Mouse (Mus musculus): ENCODE results near the gene Gpr62. TPM values are rescaled to one million over a fixed set of nuclear protein-coding genes. Genes with fewer than 3 reads are reported as not detected.
"Not testable (repeated sequence)": the region's sequence is repeated elsewhere in the genome, so short reads cannot be mapped to it uniquely, and the experiment has no call there.

Gpr62 gene
- polyA plus RNA-seq, 1 experiment from 2014 or later, result 0.15 TPM

- DNase-seq (ENCODE audit: low spot score), result no peak
- H3K4me1 ChIP-seq (replicated peaks; ENCODE audit: control insufficient read depth, insufficient read depth), result no peaks in the 10 kb centered on the region
- no peak overlapping the region for H3K9ac ChIP-seq (ENCODE audit: low read length)
- no peak overlapping the region for H3K4me2 ChIP-seq (replicated peaks; ENCODE audit: low read depth)
- H3K27me3 ChIP-seq (ENCODE audit: control insufficient read depth, insufficient read depth, low read length), result no peaks in the 10 kb centered on the region
- no peak for TF ChIP-seq CTCF (IDR thresholded peaks at IDR 0.05; ENCODE audit: low read depth)
- no peak for TF ChIP-seq EP300 (optimal IDR thresholded peaks at IDR 0.05)
- ATAC-seq (ENCODE audit: low FRiP score, low TSS enrichment), result no peak
- H3K27ac ChIP-seq (replicated peaks), result no peak overlapping the region
- 87% methylated on average over 22 of the region's 22 CpGs for WGBS
- no peaks in the 10 kb centered on the region for H3K36me3 ChIP-seq (ENCODE audit: control insufficient read depth, insufficient read depth, low read length)
- H3K4me3 ChIP-seq (ENCODE audit: low read depth, low read length), result no peak overlapping the region
- no peaks in the 10 kb centered on the region for H3K9me3 ChIP-seq (ENCODE audit: control insufficient read depth, low read length)
Measured at GRCm38 (mm10) chr9:106501846-106502245, 36.1 kb upstream of the Gpr62 start.

GRCm38 (mm10) chr9:106499667-106500066 lies 33.9 kb upstream of the Gpr62 start, which contains the start of gene Iqcf1:
Gene Iqcf1, plus strand, starts transcription at chr9:106499967.
- WGBS, result 91% methylated on average over 6 of the region's 6 CpGs
- Histone ChIP-seq H3K9ac (ENCODE audit: low read length) (no peak within 1 kb of the TSS), H3K27me3 (ENCODE audit: control insufficient read depth, insufficient read depth, low read length) (no peaks in the 10 kb centered on the region), H3K27ac (replicated peaks) (no peak within 1 kb of the TSS), H3K9me3 (ENCODE audit: control insufficient read depth, low read length) (no peaks in the 10 kb centered on the region), H3K4me1 (replicated peaks; ENCODE audit: control insufficient read depth, insufficient read depth) (no peaks in the 10 kb centered on the region), H3K36me3 (ENCODE audit: control insufficient read depth, insufficient read depth, low read length) (no peaks in the 10 kb centered on the region), H3K4me2 (replicated peaks; ENCODE audit: low read depth) (no peak within 1 kb of the TSS), H3K4me3 (ENCODE audit: low read depth, low read length) (no peak within 1 kb of the TSS)
- no peak for ATAC-seq (ENCODE audit: low FRiP score, low TSS enrichment)
- DNase-seq (ENCODE audit: low spot score), result no peak
- TF ChIP-seq EP300 (optimal IDR thresholded peaks at IDR 0.05) (no peak), CTCF (IDR thresholded peaks at IDR 0.05; ENCODE audit: low read depth) (no peak)

- not testable (repeated sequence) for H3K4me1 ChIP-seq (replicated peaks; ENCODE audit: control insufficient read depth, insufficient read depth); H3K27me3 ChIP-seq (ENCODE audit: control insufficient read depth, insufficient read depth, low read length); H3K9me3 ChIP-seq (ENCODE audit: control insufficient read depth, low read length); ATAC-seq (ENCODE audit: low FRiP score, low TSS enrichment); H3K9ac ChIP-seq (ENCODE audit: low read length); DNase-seq (ENCODE audit: low spot score); H3K27ac ChIP-seq (replicated peaks); H3K36me3 ChIP-seq (ENCODE audit: control insufficient read depth, insufficient read depth, low read length); H3K4me3 ChIP-seq (ENCODE audit: low read depth, low read length); H3K4me2 ChIP-seq (replicated peaks; ENCODE audit: low read depth)
- 80% methylated on average over 6 of the region's 6 CpGs for WGBS
Measured at GRCm38 (mm10) chr9:106487602-106488001, 21.9 kb upstream of the Gpr62 start.

- Histone ChIP-seq H3K9ac (ENCODE audit: low read length) (no peak overlapping the region), H3K27me3 (ENCODE audit: control insufficient read depth, insufficient read depth, low read length) (no peaks in the 10 kb centered on the region), H3K9me3 (ENCODE audit: control insufficient read depth, low read length) (no peaks in the 10 kb centered on the region), H3K4me3 (ENCODE audit: low read depth, low read length) (no peak overlapping the region), H3K4me1 (replicated peaks; ENCODE audit: control insufficient read depth, insufficient read depth) (no peaks in the 10 kb centered on the region), H3K27ac (replicated peaks) (no peak overlapping the region), H3K36me3 (ENCODE audit: control insufficient read depth, insufficient read depth, low read length) (peaks cover 11% of the 10 kb centered on the region; the same call in 1 of the 2 replicates), H3K4me2 (replicated peaks; ENCODE audit: low read depth) (no peak overlapping the region)
- ATAC-seq (ENCODE audit: low FRiP score, low TSS enrichment) (no peak), DNase-seq (ENCODE audit: low spot score) (no peak)
- TF ChIP-seq EP300 (optimal IDR thresholded peaks at IDR 0.05) (no peak), CTCF (IDR thresholded peaks at IDR 0.05; ENCODE audit: low read depth) (no peak)
- WGBS, result 83% methylated on average over 10 of the region's 10 CpGs
Measured at GRCm38 (mm10) chr9:106485076-106485475, 19.3 kb upstream of the Gpr62 start.

- Histone ChIP-seq H3K4me2 (replicated peaks; ENCODE audit: low read depth) (no peak overlapping the region), H3K36me3 (ENCODE audit: control insufficient read depth, insufficient read depth, low read length) (peaks cover 11% of the 10 kb centered on the region; the same call in 1 of the 2 replicates), H3K9ac (ENCODE audit: low read length) (no peak overlapping the region), H3K4me1 (replicated peaks; ENCODE audit: control insufficient read depth, insufficient read depth) (no peaks in the 10 kb centered on the region), H3K9me3 (ENCODE audit: control insufficient read depth, low read length) (no peaks in the 10 kb centered on the region), H3K4me3 (ENCODE audit: low read depth, low read length) (no peak overlapping the region), H3K27me3 (ENCODE audit: control insufficient read depth, insufficient read depth, low read length) (no peaks in the 10 kb centered on the region), H3K27ac (replicated peaks) (no peak overlapping the region)
- DNase-seq (ENCODE audit: low spot score), result no peak
- WGBS, result 89% methylated on average over 17 of the region's 17 CpGs
- ATAC-seq (ENCODE audit: low FRiP score, low TSS enrichment), result no peak
- TF ChIP-seq EP300 (optimal IDR thresholded peaks at IDR 0.05), result no peak
Measured at GRCm38 (mm10) chr9:106483606-106484005, 17.9 kb upstream of the Gpr62 start.

GRCm38 (mm10) chr9:106483136-106483535 lies 17.4 kb upstream of the Gpr62 start:
- TF ChIP-seq EP300 (optimal IDR thresholded peaks at IDR 0.05) (no peak), CTCF (IDR thresholded peaks at IDR 0.05; ENCODE audit: low read depth) (no peak)
- no peak overlapping the region for H3K4me2 ChIP-seq (replicated peaks; ENCODE audit: low read depth)
- H3K9ac ChIP-seq (ENCODE audit: low read length), result no peak overlapping the region
- peaks cover 11% of the 10 kb centered on the region; the same call in 1 of the 2 replicates for H3K36me3 ChIP-seq (ENCODE audit: control insufficient read depth, insufficient read depth, low read length)
- 98% methylated on average over 10 of the region's 10 CpGs for WGBS
- no peak overlapping the region for H3K4me3 ChIP-seq (ENCODE audit: low read depth, low read length)
- ATAC-seq (ENCODE audit: low FRiP score, low TSS enrichment), result 0 out of 2 replicates have a peak, but pooled peaks have one; percentile 11
- no peaks in the 10 kb centered on the region for H3K9me3 ChIP-seq (ENCODE audit: control insufficient read depth, low read length)
- DNase-seq (ENCODE audit: low spot score), result no peak
- H3K4me1 ChIP-seq (replicated peaks; ENCODE audit: control insufficient read depth, insufficient read depth), result no peaks in the 10 kb centered on the region
- no peak overlapping the region for H3K27ac ChIP-seq (replicated peaks)
- H3K27me3 ChIP-seq (ENCODE audit: control insufficient read depth, insufficient read depth, low read length), result no peaks in the 10 kb centered on the region

Measured in stomach, postnatal 0 days (tissue).